Mouse (Mus musculus): ENCODE measurements at regions not wholly inside any gene's neighbourhood (a gene's known extent, or its start where the extent isn't known, plus 50 kb on each side); places are given as distances from the start of the nearest gene placed in this dataset.

- DNase-seq (ENCODE audit: low spot score in 2 of 2) = no peak
These were observed 125.9 kb upstream of the Ift57 start for GRCm38 (mm10) chr16:49573171-49573517.

- no peak for DNase-seq (ENCODE audit: low spot score in 2 of 2)
These were observed 120.1 kb upstream of the Ift57 start for GRCm38 (mm10) chr16:49578976-49579375.

GRCm38 (mm10) chr16:49580708-49581107, 118.3 kb upstream of the Ift57 start:
- DNase-seq (ENCODE audit: low spot score in 2 of 2) = no peak

DNA sequence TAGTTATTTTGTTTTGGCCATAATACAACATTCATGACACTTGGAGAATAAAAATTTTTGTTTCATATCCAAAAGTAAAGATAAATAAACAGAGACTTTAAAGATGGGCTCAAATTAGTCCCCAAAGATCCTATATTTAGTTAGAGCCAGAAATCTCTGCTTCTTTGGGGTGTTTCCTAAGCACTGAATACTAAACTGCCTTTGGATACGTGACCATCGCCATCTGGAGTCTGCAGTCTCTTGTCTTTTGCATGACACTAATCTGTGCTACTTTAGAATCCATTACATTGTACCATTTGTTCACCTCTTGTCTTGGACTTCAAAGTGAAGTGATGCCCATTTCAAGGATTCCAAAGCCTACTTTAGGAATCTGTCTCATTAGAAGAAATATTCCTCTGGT, 92.5 kb upstream of the Ift57 start:
- DNase-seq (ENCODE audit: low spot score in 2 of 2) = no peak

- no peak for DNase-seq (ENCODE audit: low spot score in 2 of 2)
These were observed 84.2 kb upstream of the Ift57 start for GRCm38 (mm10) chr16:49614801-49615200.

- DNase-seq (ENCODE audit: low spot score in 2 of 2) = no peak
These were observed 83.6 kb upstream of the Ift57 start for GRCm38 (mm10) chr16:49615342-49616020.

GRCm38 (mm10) chr16:49616263-49616872, 82.7 kb upstream of the Ift57 start:
- no peak for DNase-seq (ENCODE audit: low spot score in 2 of 2)

GRCm38 (mm10) chr16:49633502-49633901, 65.5 kb upstream of the Ift57 start:
- no peak for DNase-seq (ENCODE audit: low spot score in 2 of 2)

DNA sequence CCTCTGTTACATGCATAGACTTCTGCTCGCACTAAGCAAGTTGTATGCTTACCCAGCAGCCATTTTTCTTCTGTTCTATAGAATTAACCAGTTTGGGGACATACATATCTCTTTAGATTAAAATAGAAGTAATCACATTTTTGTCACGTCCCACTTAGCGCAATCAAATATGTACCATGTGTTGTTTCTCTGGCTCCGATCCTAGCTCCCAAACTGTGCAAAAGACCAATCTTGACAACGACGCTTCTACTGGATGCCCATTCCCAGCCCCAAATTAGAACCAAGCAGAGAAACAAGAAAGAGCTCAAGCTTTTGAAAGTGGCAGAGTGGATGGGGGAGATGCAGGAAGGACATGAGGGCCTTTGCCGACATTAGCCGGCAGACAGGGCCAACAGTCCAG, 63.5 kb upstream of the Ift57 start:
- DNase-seq (ENCODE audit: low spot score in 2 of 2) = no peak

- no peak for DNase-seq (ENCODE audit: low spot score in 2 of 2)
These were observed 62.6 kb upstream of the Ift57 start for GRCm38 (mm10) chr16:49636467-49636866.

DNA sequence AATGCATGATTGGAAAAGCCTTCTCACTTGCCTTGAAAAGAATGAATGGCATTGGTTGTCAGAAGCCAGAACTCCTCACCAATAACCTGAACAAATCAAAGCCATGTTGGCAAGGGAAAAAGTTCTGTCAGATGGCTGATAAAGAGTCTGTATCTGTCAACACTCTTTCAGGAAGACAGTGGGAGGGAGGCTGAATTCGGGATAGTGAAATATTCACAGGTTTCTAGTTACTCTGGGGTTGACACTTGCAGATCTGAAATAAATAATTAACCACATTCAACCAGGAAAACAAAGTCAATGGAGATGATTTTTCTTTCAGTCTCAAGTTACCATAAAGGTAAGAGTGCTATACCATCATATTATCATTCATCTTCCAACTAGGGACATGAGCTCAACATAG, 56.3 kb upstream of the Ift57 start:
- DNase-seq (ENCODE audit: low spot score in 2 of 2) = no peak

GRCm38 (mm10) chr16:49644416-49644815, 54.6 kb upstream of the Ift57 start:
- DNase-seq (ENCODE audit: low spot score in 2 of 2) = no peak

- DNase-seq (ENCODE audit: low spot score in 2 of 2) = no peak
These were observed 52.6 kb upstream of the Ift57 start for GRCm38 (mm10) chr16:49646479-49646878.
